Comparison of ENCODE assay signal across 7 mouse cellular contexts in genomic region chr10:109664629-109665317, GRCm38 (mm10).
A peak's percentile ranks its signal among the peaks of the same experiment; 100 is the strongest.
DNase-seq lines count a peak whose midpoint lies in the region; ATAC-seq and TF ChIP-seq lines count a peak whose summit lies in the region.

No protein-coding gene starts in this region.

- peak overlapping the region; percentile 42; the same call in 1 of the 2 replicates for H3K9ac ChIP-seq in forebrain, postnatal 0 days
- no peak overlapping the region for H3K9ac ChIP-seq in hindbrain, embryonic 13.5 days

- peak overlapping the region; percentile 37 for H3K4me2 ChIP-seq in forebrain, postnatal 0 days (ENCODE audit: low read depth)
- 0 out of 2 replicates have a peak overlapping the region, but pooled peaks have one; percentile 11 for H3K4me2 ChIP-seq in hindbrain, embryonic 13.5 days

- peak overlapping the region; percentile 16; the same call in 1 of the 2 replicates for H3K4me3 ChIP-seq in forebrain, postnatal 0 days (ENCODE audit: low read depth, low read length)
- 0 out of 2 replicates have a peak overlapping the region, but pooled peaks have one; percentile 11 for H3K4me3 ChIP-seq in hindbrain, embryonic 13.5 days

- H3K9me3 ChIP-seq in forebrain, postnatal 0 days (ENCODE audit: low read length) = no peaks in the 10 kb centered on the region
- H3K9me3 ChIP-seq in hindbrain, embryonic 13.5 days = no peaks in the 10 kb centered on the region

- peak; percentile 81 for DNase-seq in R1 (ENCODE audit: low read depth, low spot score)
- DNase-seq in cerebellum, adult 18-20 months = peak; percentile 83 to 86
- DNase-seq in forebrain, postnatal 0 days = peak; percentile 90
- DNase-seq in layer of hippocampus, postnatal 36 days = peak; percentile 76 to 77
- peak; percentile 38 to 52 for DNase-seq in lung, postnatal 4 days
- DNase-seq in right cerebral cortex, postnatal 14 days = peak; percentile 90

- peak; percentile 84 for ATAC-seq in forebrain, postnatal 0 days
- ATAC-seq in hindbrain, embryonic 13.5 days (ENCODE audit: low FRiP score) = peak; percentile 57; the same call in 1 of the 2 replicates

- TF ChIP-seq CTCF in forebrain, postnatal 0 days (IDR thresholded peaks at IDR 0.05; ENCODE audit: low read depth) = peak; percentile 91

- no peaks in the 10 kb centered on the region for H3K4me1 ChIP-seq in forebrain, postnatal 0 days (ENCODE audit: insufficient read depth)
- H3K4me1 ChIP-seq in hindbrain, embryonic 13.5 days (replicated peaks) = peaks cover 9% of the 10 kb centered on the region; the same call in 1 of the 2 replicates

- 25% methylated on average over 14 of the region's 14 CpGs for WGBS in forebrain, postnatal 0 days
- WGBS in hindbrain, embryonic 13.5 days = 28% methylated on average over 14 of the region's 14 CpGs

- H3K27ac ChIP-seq in forebrain, postnatal 0 days (ENCODE audit: low read depth, low read length) = no peak overlapping the region
- no peak overlapping the region for H3K27ac ChIP-seq in hindbrain, embryonic 13.5 days

- no peaks in the 10 kb centered on the region for H3K36me3 ChIP-seq in forebrain, postnatal 0 days (ENCODE audit: insufficient read depth)
- no peaks in the 10 kb centered on the region for H3K36me3 ChIP-seq in hindbrain, embryonic 13.5 days

- H3K27me3 ChIP-seq in forebrain, postnatal 0 days (ENCODE audit: insufficient read depth, low read length) = no peaks in the 10 kb centered on the region
- no peaks in the 10 kb centered on the region for H3K27me3 ChIP-seq in hindbrain, embryonic 13.5 days
